Mouse (Mus musculus): ENCODE measurements around the gene Rac1. TPM values are rescaled to one million over a fixed set of nuclear protein-coding genes. Genes with fewer than 3 reads are reported as not detected.
"Not testable (repeated sequence)": the region's sequence is repeated elsewhere in the genome, so short reads cannot be mapped to it uniquely, and the experiment has no call there.

Gene Rac1
- polyA plus RNA-seq, 1 experiment from 2014 or later: 256 TPM

- H3K9ac ChIP-seq: no peak overlapping the region
Observed at GRCm38 (mm10) chr5:143552911-143553310, 25.1 kb upstream of the Rac1 start.

GRCm38 (mm10) chr5:143548922-143549321, 21.1 kb upstream of the Rac1 start:
- under 1% methylated on average over 22 of the region's 28 CpGs for WGBS (ENCODE audit: insufficient replicate concordance)

More at GRCm38 (mm10) chr5:143552911-143553310, 25.1 kb upstream of the Rac1 start:
- H3K27ac ChIP-seq: no peak overlapping the region
- no peak overlapping the region for H3K4me3 ChIP-seq
- no peak overlapping the region for H3K4me2 ChIP-seq
- ATAC-seq: no peak
- H3K27me3 ChIP-seq (replicated peaks): no peaks in the 10 kb centered on the region
- 80% methylated on average over 6 of the region's 6 CpGs for WGBS (ENCODE audit: insufficient replicate concordance)
- H3K9me3 ChIP-seq (replicated peaks): no peaks in the 10 kb centered on the region
- H3K4me1 ChIP-seq: peaks cover 52% of the 10 kb centered on the region
- peaks cover 17% of the 10 kb centered on the region for H3K36me3 ChIP-seq

GRCm38 (mm10) chr5:143548401-143548846, 20.6 kb upstream of the Rac1 start:
- peak overlapping the region; percentile 88 for H3K9ac ChIP-seq
- peak overlapping the region; percentile 95 for H3K4me2 ChIP-seq
- H3K9me3 ChIP-seq (replicated peaks): no peaks in the 10 kb centered on the region
- under 1% methylated on average over 37 of the region's 37 CpGs for WGBS (ENCODE audit: insufficient replicate concordance)
- peak overlapping the region; percentile 89 for H3K27ac ChIP-seq
- peaks cover 49% of the 10 kb centered on the region for H3K4me1 ChIP-seq
- H3K4me3 ChIP-seq: peak overlapping the region; percentile 78
- ATAC-seq: peak; percentile 94
- peaks cover 19% of the 10 kb centered on the region for H3K27me3 ChIP-seq (replicated peaks)
- peaks cover 11% of the 10 kb centered on the region for H3K36me3 ChIP-seq

More at GRCm38 (mm10) chr5:143548922-143549321, 21.1 kb upstream of the Rac1 start:
- H3K9me3 ChIP-seq (replicated peaks): not testable (repeated sequence)
- Histone ChIP-seq H3K4me1 (peaks cover 54% of the 10 kb centered on the region), H3K27ac (peak overlapping the region; percentile 89), H3K36me3 (peaks cover 12% of the 10 kb centered on the region), H3K27me3 (replicated peaks) (peaks cover 16% of the 10 kb centered on the region), H3K9ac (peak overlapping the region; percentile 88), H3K4me2 (peak overlapping the region; percentile 95), H3K4me3 (peak overlapping the region; percentile 78)
- ATAC-seq: peak; percentile 37

GRCm38 (mm10) chr5:143547866-143548265, 20.0 kb upstream of the Rac1 start:
- H3K27ac ChIP-seq: peak overlapping the region; percentile 89
- no peaks in the 10 kb centered on the region for H3K9me3 ChIP-seq (replicated peaks)
- ATAC-seq: no peak
- peak overlapping the region; percentile 78; the same call in 1 of the 2 replicates for H3K4me3 ChIP-seq
- H3K27me3 ChIP-seq (replicated peaks): peaks cover 23% of the 10 kb centered on the region
- peaks cover 48% of the 10 kb centered on the region for H3K4me1 ChIP-seq
- H3K4me2 ChIP-seq: peak overlapping the region; percentile 95
- WGBS (ENCODE audit: insufficient replicate concordance): 45% methylated on average over 10 of the region's 10 CpGs
- peak overlapping the region; percentile 88 for H3K9ac ChIP-seq
- H3K36me3 ChIP-seq: peaks cover 11% of the 10 kb centered on the region

- Histone ChIP-seq H3K27me3 (replicated peaks) (peaks cover 23% of the 10 kb centered on the region), H3K9me3 (replicated peaks) (no peaks in the 10 kb centered on the region), H3K27ac (peak overlapping the region; percentile 89; the same call in 1 of the 2 replicates), H3K4me2 (peak overlapping the region; percentile 95), H3K36me3 (peaks cover 11% of the 10 kb centered on the region), H3K4me3 (no peak overlapping the region), H3K4me1 (peaks cover 48% of the 10 kb centered on the region), H3K9ac (no peak overlapping the region)
- 3% methylated on average over 11 of the region's 11 CpGs for WGBS (ENCODE audit: insufficient replicate concordance)
- ATAC-seq: peak; percentile 4; the same call in 1 of the 2 replicates
Observed at GRCm38 (mm10) chr5:143547384-143547783, 19.5 kb upstream of the Rac1 start.

GRCm38 (mm10) chr5:143539111-143539510, 11.3 kb upstream of the Rac1 start:
- Histone ChIP-seq H3K4me3 (no peak overlapping the region), H3K4me2 (no peak overlapping the region), H3K36me3 (no peaks in the 10 kb centered on the region), H3K27me3 (replicated peaks) (peaks cover 37% of the 10 kb centered on the region), H3K9me3 (replicated peaks) (no peaks in the 10 kb centered on the region), H3K4me1 (no peaks in the 10 kb centered on the region), H3K9ac (no peak overlapping the region), H3K27ac (no peak overlapping the region)
- 62% methylated on average over 8 of the region's 8 CpGs for WGBS (ENCODE audit: insufficient replicate concordance)
- no peak for ATAC-seq

- H3K36me3 ChIP-seq: no peaks in the 10 kb centered on the region
- H3K4me1 ChIP-seq: peaks cover 6% of the 10 kb centered on the region
- peaks cover 24% of the 10 kb centered on the region for H3K27me3 ChIP-seq (replicated peaks)
- H3K9me3 ChIP-seq (replicated peaks): no peaks in the 10 kb centered on the region
- no peak overlapping the region for H3K4me3 ChIP-seq
- WGBS (ENCODE audit: insufficient replicate concordance): 21% methylated on average over 2 of the region's 2 CpGs
- H3K27ac ChIP-seq: no peak overlapping the region
- ATAC-seq: no peak
- H3K4me2 ChIP-seq: no peak overlapping the region
- H3K9ac ChIP-seq: no peak overlapping the region
Observed at GRCm38 (mm10) chr5:143537022-143537421, 9.2 kb upstream of the Rac1 start.

GRCm38 (mm10) chr5:143534922-143535321, 7.1 kb upstream of the Rac1 start:
- ATAC-seq: no peak
- 78% methylated on average over 4 of the region's 4 CpGs for WGBS (ENCODE audit: insufficient replicate concordance)

GRCm38 (mm10) chr5:143530715-143531114, 2.9 kb upstream of the Rac1 start:
- 34% methylated on average over 7 of the region's 7 CpGs for WGBS (ENCODE audit: insufficient replicate concordance)
- Histone ChIP-seq H3K36me3 (no peaks in the 10 kb centered on the region), H3K27me3 (replicated peaks) (no peaks in the 10 kb centered on the region), H3K9ac (no peak overlapping the region), H3K4me1 (peaks cover 42% of the 10 kb centered on the region), H3K9me3 (replicated peaks) (no peaks in the 10 kb centered on the region), H3K4me3 (no peak overlapping the region), H3K4me2 (no peak overlapping the region), H3K27ac (peak overlapping the region; percentile 11; the same call in 1 of the 2 replicates)
- no peak for ATAC-seq

More at GRCm38 (mm10) chr5:143534922-143535321, 7.1 kb upstream of the Rac1 start:
- Histone ChIP-seq H3K36me3 (no peaks in the 10 kb centered on the region), H3K4me3 (no peak overlapping the region), H3K4me1 (peaks cover 21% of the 10 kb centered on the region), H3K27me3 (replicated peaks) (peaks cover 6% of the 10 kb centered on the region), H3K9ac (no peak overlapping the region), H3K4me2 (no peak overlapping the region), H3K27ac (no peak overlapping the region), H3K9me3 (replicated peaks) (no peaks in the 10 kb centered on the region)

- peak overlapping the region; percentile 100 for H3K27ac ChIP-seq
- H3K4me1 ChIP-seq: peaks cover 66% of the 10 kb centered on the region
- H3K9ac ChIP-seq: peak overlapping the region; percentile 100
- no peak; the same call in none of the 2 replicates for ATAC-seq
- H3K4me2 ChIP-seq: peak overlapping the region; percentile 89
- peaks cover 17% of the 10 kb centered on the region for H3K36me3 ChIP-seq
- no peaks in the 10 kb centered on the region for H3K9me3 ChIP-seq (replicated peaks)
- H3K4me3 ChIP-seq: peak overlapping the region; percentile 99
- WGBS (ENCODE audit: insufficient replicate concordance): 16% methylated on average over 7 of the region's 7 CpGs
- no peaks in the 10 kb centered on the region for H3K27me3 ChIP-seq (replicated peaks)
Observed at GRCm38 (mm10) chr5:143528308-143528683, 460 bp upstream of the Rac1 start.

GRCm38 (mm10) chr5:143526698-143527331, 1.0 kb downstream of the Rac1 start:
- WGBS (ENCODE audit: insufficient replicate concordance): 4% methylated on average over 28 of the region's 28 CpGs
- Histone ChIP-seq H3K4me2 (peak overlapping the region; percentile 89), H3K36me3 (peaks cover 17% of the 10 kb centered on the region), H3K27me3 (replicated peaks) (no peaks in the 10 kb centered on the region), H3K4me3 (peak overlapping the region; percentile 99), H3K9me3 (replicated peaks) (no peaks in the 10 kb centered on the region), H3K4me1 (peaks cover 73% of the 10 kb centered on the region), H3K9ac (peak overlapping the region; percentile 100), H3K27ac (peak overlapping the region; percentile 100)
- no peak for ATAC-seq

GRCm38 (mm10) chr5:143525454-143526225, 2.2 kb downstream of the Rac1 start:
- peak overlapping the region; percentile 100 for H3K27ac ChIP-seq
- peak overlapping the region; percentile 100 for H3K9ac ChIP-seq
- H3K9me3 ChIP-seq (replicated peaks): no peaks in the 10 kb centered on the region
- 57% methylated on average over 7 of the region's 7 CpGs for WGBS (ENCODE audit: insufficient replicate concordance)
- peak overlapping the region; percentile 99 for H3K4me3 ChIP-seq
- ATAC-seq: no peak
- peaks cover 23% of the 10 kb centered on the region for H3K36me3 ChIP-seq
- peaks cover 71% of the 10 kb centered on the region for H3K4me1 ChIP-seq
- no peaks in the 10 kb centered on the region for H3K27me3 ChIP-seq (replicated peaks)
- peak overlapping the region; percentile 89 for H3K4me2 ChIP-seq

Data from liver, embryonic 12.5 days (tissue).